Mouse (Mus musculus) brain, embryonic 14.5 days (tissue): ENCODE measurements around the gene Nsmce1. TPM values are rescaled to one million over a fixed set of nuclear protein-coding genes. Genes with fewer than 3 reads are reported as not detected.

Source experiments
- DNase-seq: peaks from one replicate; pipeline ENCODE4 v3.0.0-alpha.2; 2011; ENCODE audit warnings: low read depth
- CTCF ChIP-seq: fragments of 200-500 bp; IDR thresholded peaks from 2 replicates; pipeline ENCODE4 v1.5.1; 2012; ENCODE audit warnings: inconsistent platforms, mild to moderate bottlenecking, moderate library complexity, borderline replicate concordance; ENCODE audit not compliant: insufficient read depth, insufficient read length; ENCODE audit errors: extremely low read depth
- POLR2A ChIP-seq: fragments of 200-500 bp; IDR thresholded peaks from 2 replicates; pipeline ENCODE4 v1.6.1; 2012; ENCODE audit warnings: mild to moderate bottlenecking, inconsistent platforms, borderline replicate concordance; ENCODE audit not compliant: poor library complexity, insufficient read depth, insufficient read length, severe bottlenecking; ENCODE audit errors: extremely low read depth
- polyA plus RNA-seq: library from polyadenylated mRNA; depleted of rRNA; stranded (reverse); fragments of >200 nt; gene quantifications from 2 replicates; pipeline ENCODE4 v1.2.3, GENCODE M21; 2012

Nsmce1 gene
- polyA plus RNA-seq, 1 experiment = 61.6 TPM

DNA sequence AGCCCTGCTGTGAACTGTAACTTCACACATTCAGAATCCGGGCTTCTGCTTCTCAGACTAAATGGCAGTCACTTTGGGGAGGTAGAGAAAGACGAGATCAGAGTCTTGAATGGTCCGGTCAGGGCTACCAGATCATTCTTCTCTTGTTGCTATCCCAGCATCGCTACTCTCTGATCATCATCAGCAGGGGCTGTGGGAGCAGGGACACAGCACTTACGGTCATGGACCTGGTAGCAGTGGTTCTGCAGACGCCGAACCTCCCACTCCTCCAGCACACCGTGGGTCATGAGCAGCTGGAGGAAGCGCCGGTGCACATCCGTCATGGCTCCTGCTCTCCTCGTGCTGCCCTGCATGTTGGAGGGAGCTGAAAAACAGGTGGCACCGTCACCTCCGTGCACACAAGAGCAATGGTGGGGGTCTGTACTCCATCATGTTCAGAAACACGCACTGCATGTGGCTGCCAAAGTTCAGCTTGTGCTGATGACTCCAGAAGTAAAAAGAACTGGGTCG is 5.2 kb downstream of the Nsmce1 start:
- no peak for DNase-seq
- TF ChIP-seq POLR2A (no peak), CTCF (no peak)

DNA sequence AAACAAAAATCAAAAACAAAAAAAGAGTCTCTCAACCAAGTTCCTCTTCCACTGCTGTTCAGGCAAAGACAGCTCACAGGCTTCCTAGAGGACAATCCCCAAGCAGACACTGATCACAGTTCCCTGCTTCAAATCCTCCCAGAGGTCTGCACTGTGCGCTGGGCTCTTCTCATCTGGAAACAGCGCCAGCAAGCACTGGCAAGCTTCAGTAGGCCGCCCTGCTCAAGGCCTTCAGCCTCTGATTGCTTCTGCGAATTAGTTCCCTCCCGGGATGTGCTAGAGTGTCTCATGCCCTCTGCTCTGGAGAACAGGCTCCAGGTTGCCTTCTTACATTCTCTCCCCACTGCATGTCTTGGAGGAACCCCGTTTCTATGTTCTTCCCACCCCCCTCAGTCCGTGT is 6.6 kb downstream of the Nsmce1 start:
- DNase-seq = no peak
- TF ChIP-seq POLR2A (no peak), CTCF (no peak)

DNA sequence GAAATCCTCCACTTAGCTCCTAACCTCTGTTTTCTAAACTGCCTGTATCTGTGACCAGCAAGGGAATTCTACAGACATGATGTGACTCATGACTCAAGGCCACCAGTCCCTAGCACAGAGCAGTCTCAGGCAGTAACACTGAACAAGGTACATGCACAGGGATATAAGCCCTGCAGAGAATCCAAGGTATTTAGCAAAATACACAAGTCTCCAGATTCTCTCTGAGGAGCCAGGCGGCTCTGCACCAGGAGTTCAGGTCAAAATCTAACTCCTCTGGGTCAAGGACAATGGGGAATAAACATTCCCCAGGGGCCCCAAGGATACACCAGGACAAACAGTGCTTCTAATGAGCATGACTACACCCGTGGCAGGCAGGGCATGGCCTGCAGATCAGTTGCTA is 8.5 kb downstream of the Nsmce1 start:
- DNase-seq = no peak
- TF ChIP-seq CTCF = no peak
- TF ChIP-seq POLR2A = no peak

DNA sequence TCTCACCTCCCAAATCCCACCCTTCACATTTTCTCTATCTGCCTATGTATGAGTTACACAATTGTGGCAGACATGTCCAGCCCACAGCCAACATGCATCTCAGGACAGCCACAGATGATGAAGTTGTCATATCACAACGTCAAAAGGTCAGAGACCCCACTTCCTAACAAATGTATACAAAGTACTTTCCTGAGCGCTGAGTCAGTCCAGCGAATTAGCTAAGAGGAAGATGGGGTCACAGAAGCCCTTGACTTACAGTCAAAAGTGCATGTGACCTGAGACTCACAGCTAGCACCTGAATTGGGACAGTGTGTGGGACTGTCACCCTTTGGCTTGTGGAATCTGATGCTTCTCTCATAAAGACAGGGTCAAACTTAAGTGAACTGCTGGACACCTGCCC is 9.1 kb downstream of the Nsmce1 start:
- TF ChIP-seq POLR2A = no peak
- TF ChIP-seq CTCF = no peak
- DNase-seq = no peak

DNA sequence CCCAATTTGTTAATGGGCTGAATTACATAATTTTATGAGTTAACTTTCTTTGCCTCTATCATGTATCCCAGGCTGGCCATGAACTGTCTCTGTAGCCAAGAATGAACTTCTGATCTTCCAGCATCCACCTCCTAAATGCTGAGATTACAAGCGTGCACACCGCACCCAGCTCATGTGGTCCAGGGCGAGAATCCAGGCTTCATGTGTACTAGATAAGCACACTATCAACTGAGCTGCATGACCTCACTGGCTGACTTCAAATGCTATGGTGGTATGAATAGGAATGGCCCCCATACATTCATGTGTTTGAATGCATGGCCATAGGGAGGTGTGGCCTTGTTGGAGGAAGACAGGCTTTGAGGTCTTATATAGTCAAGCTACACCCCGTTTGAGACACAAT is 10.9 kb downstream of the Nsmce1 start:
- TF ChIP-seq POLR2A (no peak), CTCF (no peak)
- no peak for DNase-seq

DNA sequence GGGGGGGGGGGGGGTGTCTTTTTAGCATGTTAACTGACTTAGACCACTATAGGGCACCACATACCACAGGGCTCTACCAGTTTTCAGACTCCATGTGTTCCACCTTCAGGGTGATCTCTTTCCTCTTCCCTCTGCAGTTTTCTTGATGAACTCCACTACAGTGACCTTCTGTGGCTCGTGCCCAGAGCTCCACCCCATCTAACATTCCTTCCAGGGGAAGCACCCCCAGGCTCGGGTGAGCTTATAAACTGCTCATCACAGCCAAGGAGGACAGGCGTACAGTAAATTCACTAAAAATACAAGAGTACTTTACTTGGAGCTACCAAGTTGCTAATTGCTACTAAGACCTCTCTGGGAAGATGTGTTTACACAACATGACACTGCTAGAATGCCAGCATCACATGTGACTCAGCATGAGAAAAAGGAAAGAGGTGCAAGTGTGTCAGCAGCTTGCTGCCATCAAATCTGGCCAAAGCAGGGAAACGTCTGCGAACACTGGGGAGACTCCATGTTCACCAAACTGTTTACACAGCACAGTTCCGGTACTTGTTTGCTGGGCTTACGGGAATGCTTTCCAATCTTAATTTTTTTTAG is 12.9 kb downstream of the Nsmce1 start:
- no peak for TF ChIP-seq POLR2A
- no peak for TF ChIP-seq CTCF
- DNase-seq = no peak

DNA sequence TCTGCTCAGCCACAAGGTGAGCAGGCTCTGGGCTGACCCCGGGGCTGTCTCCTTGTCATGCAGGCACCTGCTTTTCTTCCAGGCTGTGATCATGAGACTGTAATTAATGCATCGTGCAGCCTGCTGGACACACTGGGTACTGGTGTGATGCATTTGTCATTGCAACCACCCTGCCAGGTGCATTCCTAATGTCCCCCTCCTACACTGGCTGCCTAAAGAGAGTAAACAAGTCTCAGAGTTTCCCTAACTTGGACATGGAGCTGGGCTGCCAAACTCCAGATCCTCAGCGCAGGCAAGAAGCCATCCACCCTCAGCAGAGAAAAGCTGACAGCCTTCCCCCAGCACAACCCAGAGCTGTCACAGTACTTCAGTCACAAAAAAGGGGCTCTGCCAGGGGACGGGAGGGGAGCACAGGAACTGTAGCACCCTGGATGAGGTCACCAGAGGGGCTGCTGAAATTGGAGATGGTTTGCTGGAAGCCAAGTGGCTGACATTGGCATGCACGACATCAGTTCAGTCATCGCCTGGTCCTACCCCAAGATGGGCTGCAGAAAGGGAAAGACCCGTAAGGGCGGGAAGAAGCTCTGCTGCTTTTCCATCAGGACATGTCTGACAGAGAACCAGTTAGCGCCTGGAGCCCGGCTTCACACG is 15.7 kb downstream of the Nsmce1 start:
- peak; percentile 57 for DNase-seq
- TF ChIP-seq CTCF = peak; percentile 8; the same call in 1 of the 2 replicates
- TF ChIP-seq POLR2A = no peak

DNA sequence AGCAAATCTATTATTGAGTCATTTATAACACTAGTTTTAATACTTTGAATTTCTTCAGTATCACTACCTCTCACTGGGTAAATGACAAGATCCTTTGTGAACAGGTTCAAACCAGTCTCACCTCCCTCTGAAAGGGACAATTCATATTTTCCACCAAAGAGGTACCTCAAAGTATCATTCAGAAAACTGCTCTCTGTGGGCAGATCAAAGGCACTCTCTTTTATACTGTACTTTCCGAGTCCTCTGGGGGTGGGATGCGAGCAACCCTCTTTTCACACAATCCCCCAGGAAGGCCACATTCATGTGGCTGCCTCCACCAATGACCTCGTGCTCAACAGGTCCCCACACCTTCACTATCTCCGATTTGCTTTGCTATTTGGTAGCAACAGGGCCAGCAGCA is 16.9 kb downstream of the Nsmce1 start:
- peak; percentile 26 for DNase-seq
- TF ChIP-seq POLR2A (no peak), CTCF (no peak)

DNA sequence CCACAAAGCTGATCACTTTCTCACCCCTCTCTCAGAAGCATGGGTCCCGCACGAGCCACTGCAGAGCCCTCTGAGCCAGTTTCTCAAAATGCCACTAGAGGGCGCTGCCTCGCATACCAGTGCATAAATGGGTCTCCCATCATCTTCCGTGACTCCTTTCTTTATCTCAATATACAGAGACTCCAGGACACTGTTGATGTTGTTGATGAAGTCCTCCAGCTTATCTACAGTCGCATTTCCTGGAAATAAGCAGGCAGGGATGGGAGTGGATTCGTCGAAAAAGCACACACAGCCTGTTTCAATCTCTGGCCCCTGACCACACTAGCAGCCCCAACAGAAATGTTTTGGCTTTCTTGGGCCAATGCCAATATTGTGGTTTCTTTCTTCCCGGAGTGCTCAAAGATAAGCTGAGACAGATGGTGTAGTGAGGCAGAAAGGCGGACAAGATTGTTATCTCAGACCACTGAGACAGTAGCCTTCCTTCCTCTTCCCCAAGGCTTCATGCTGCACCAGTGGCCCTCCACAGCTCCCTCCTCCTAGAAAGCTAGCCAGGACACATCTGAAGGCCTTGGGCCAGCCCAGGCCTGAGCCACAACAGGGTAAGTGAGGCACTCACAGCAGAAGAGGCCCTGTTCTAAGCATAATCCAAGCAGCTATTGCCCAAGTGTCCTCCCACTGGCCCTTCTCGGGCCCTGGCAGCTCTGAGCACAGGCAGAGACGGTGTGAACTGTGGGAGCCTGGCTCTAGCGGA is 19.2 kb downstream of the Nsmce1 start:
- TF ChIP-seq POLR2A (no peak), CTCF (peak; percentile 89)
- peak; percentile 85 for DNase-seq

DNA sequence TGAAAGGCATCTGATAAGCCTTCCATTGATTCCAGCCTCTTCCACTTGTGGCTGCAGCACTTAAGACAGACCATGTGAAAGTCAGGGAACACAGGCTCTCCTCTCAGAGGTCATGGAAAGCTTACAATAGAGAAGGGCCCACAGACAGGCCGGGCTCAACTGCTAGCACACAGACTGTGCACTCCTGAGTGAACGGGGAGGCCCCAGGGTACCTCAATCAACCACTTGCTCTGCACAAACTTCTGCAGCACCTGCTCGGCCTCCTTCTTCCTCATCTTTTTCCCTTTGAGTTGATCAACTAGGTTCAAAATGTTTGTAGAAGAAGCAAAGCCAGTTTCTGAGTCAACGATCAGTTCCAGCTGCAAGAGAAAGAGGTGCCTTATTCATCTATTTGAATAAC is 20.5 kb downstream of the Nsmce1 start:
- no peak for TF ChIP-seq CTCF
- TF ChIP-seq POLR2A = no peak
- no peak for DNase-seq

DNA sequence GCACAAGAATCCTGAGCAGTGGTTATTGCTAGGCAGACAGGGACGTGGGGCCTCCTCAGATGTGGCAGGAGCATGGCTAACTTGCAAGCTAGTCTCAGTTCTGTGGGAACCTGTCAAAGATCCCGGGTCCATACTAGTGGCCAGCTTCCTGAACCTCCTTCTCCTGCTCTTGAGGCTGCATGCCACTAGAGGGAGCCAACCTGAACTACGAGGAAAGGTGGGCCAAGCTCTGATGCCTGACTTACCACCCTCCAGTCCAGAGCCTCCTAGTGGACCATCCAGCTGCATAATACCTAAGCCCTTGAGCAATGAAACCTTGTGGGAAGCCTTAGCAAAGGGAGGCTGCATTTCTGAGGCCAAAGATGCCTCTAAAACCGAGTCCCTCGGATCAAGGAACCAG is 21.5 kb downstream of the Nsmce1 start:
- DNase-seq = peak; percentile 80
- TF ChIP-seq CTCF (peak; percentile 92), POLR2A (no peak)
